Mouse (Mus musculus) lung, postnatal 0 days (tissue): ENCODE data around the gene Rab8a. TPM values are rescaled to one million over a fixed set of nuclear protein-coding genes. Genes with fewer than 3 reads are reported as not detected.

Source experiments
- ATAC-seq: fragments of 200-750 bp; cut with Nextera tagmentation; 2 replicates; pipeline ENCODE4 v1.8.0; 2017; ENCODE audit warnings: moderate library complexity
- DNase-seq: peaks from one replicate; pipeline ENCODE4 v3.0.0-alpha.2; 2016; ENCODE audit warnings: low spot score
- H3K27ac ChIP-seq: fragments of 300-500 bp; sonication (generic); 2 replicates; pipeline ENCODE4 v1.5.1; 2014; ENCODE audit warnings: antibody characterized with exemption, mild to moderate bottlenecking, low read length, mixed read lengths
- H3K27me3 ChIP-seq: fragments of 300-500 bp; sonication (generic); replicated peaks from 2 replicates; pipeline ENCODE4 v1.6.1; 2014; ENCODE audit warnings: low read length, mixed read lengths; ENCODE audit not compliant: insufficient read depth
- H3K36me3 ChIP-seq: fragments of 300-500 bp; sonication (generic); 2 replicates; pipeline ENCODE4 v1.6.1; 2014; ENCODE audit warnings: low read length, mixed read lengths; ENCODE audit not compliant: insufficient read depth
- H3K4me1 ChIP-seq: fragments of 300-500 bp; sonication (generic); 2 replicates; pipeline ENCODE4 v1.6.1; 2014; ENCODE audit warnings: antibody characterized with exemption, low read depth, low read length, mixed read lengths; ENCODE audit not compliant: insufficient read depth
- H3K4me2 ChIP-seq: fragments of 300-500 bp; sonication (generic); replicated peaks from 2 replicates; pipeline ENCODE4 v1.6.1; 2014; ENCODE audit warnings: low read depth, mild to moderate bottlenecking, low read length, moderate library complexity, mixed read lengths
- H3K4me3 ChIP-seq: fragments of 300-500 bp; sonication (generic); 2 replicates; pipeline ENCODE4 v1.5.1; 2014; ENCODE audit warnings: low read depth, low read length
- H3K9ac ChIP-seq: fragments of 300-500 bp; sonication (generic); replicated peaks from 2 replicates; pipeline ENCODE4 v1.6.1; 2014; ENCODE audit warnings: low read depth, mild to moderate bottlenecking
- H3K9me3 ChIP-seq: fragments of 300-500 bp; sonication (generic); 2 replicates; pipeline ENCODE4 v1.6.1; 2016; ENCODE audit warnings: low read length, mixed read lengths
- CTCF ChIP-seq: IDR thresholded peaks from 2 replicates; pipeline ENCODE4 v1.5.1; 2016; ENCODE audit warnings: antibody characterized with exemption, mild to moderate bottlenecking
- EP300 ChIP-seq: IDR thresholded peaks from 2 replicates; pipeline ENCODE4 v1.6.1; 2016; ENCODE audit warnings: antibody characterized with exemption, mild to moderate bottlenecking, control low read depth
- WGBS: fragments of 180-500 bp; shearing (Covaris S2); extraction: QIAGEN DNeasy Blood & Tissue Kit; methylation state at CpG from one replicate; pipeline ENCODE4 v1.1.7; 2014; 5-methylcytosine and 5-hydroxymethylcytosine counted together
- polyA plus RNA-seq: library from polyadenylated mRNA; unstranded; fragments of >200 nt; fragmentation: Nextera tagmentation; extraction: Ambion mirVana; gene quantifications from 2 replicates; pipeline ENCODE4 v1.2.1, GENCODE M21; 2015

Rab8a gene
- polyA plus RNA-seq, 1 experiment from 2014 or later: 67.3 TPM

- H3K36me3 ChIP-seq: peaks cover 6% of the 10 kb centered on the region; the same call in 1 of the 2 replicates
- H3K4me3 ChIP-seq: peak overlapping the region; percentile 75
- TF ChIP-seq CTCF (no peak), EP300 (no peak)
- ATAC-seq (0 out of 2 replicates have a peak, but pooled peaks have one; percentile 2), DNase-seq (no peak)
- H3K27ac ChIP-seq: peak overlapping the region; percentile 47; the same call in 1 of the 2 replicates
- H3K9ac ChIP-seq: no peak overlapping the region
- peaks cover 5% of the 10 kb centered on the region; the same call in 1 of the 2 replicates for H3K4me1 ChIP-seq
- no peaks in the 10 kb centered on the region for H3K27me3 ChIP-seq
- H3K4me2 ChIP-seq: no peak overlapping the region; the same call in 1 of the 2 replicates
- 71% methylated on average over 9 of the region's 10 CpGs for WGBS
- H3K9me3 ChIP-seq: no peaks in the 10 kb centered on the region
Observed at GRCm38 (mm10) chr8:72218781-72219540, 58.0 kb downstream of the Rab8a start.

- Histone ChIP-seq H3K4me3 (peak within 1 kb of the TSS; percentile 75), H3K9me3 (no peaks in the 10 kb centered on the region), H3K4me1 (peaks cover 5% of the 10 kb centered on the region; the same call in 1 of the 2 replicates), H3K36me3 (peaks cover 6% of the 10 kb centered on the region; the same call in 1 of the 2 replicates), H3K4me2 (peak within 1 kb of the TSS; percentile 75), H3K9ac (peak within 1 kb of the TSS; percentile 91), H3K27me3 (no peaks in the 10 kb centered on the region), H3K27ac (peak within 1 kb of the TSS; percentile 88)
- peak; percentile 98 for ATAC-seq
- peak; percentile 99 for DNase-seq
- TF ChIP-seq EP300 (peak; percentile 62; the same call in 1 of the 2 replicates), CTCF (no peak)
- WGBS: 15% methylated on average over 37 of the region's 39 CpGs
Observed at GRCm38 (mm10) chr8:72219541-72220363, 58.8 kb downstream of the Rab8a start, which contains the start of gene Fam32a. Gene Fam32a, plus strand, starts transcription at chr8:72219730.

- ATAC-seq (no peak), DNase-seq (no peak)
- H3K9ac ChIP-seq: no peak overlapping the region
- peak overlapping the region; percentile 75 for H3K4me2 ChIP-seq
- no peak overlapping the region for H3K27ac ChIP-seq
- H3K4me3 ChIP-seq: peak overlapping the region; percentile 75; the same call in 1 of the 2 replicates
- WGBS: 81% methylated on average over 4 of the region's 4 CpGs
- no peaks in the 10 kb centered on the region for H3K27me3 ChIP-seq
- H3K9me3 ChIP-seq: no peaks in the 10 kb centered on the region
- peaks cover 6% of the 10 kb centered on the region; the same call in 1 of the 2 replicates for H3K36me3 ChIP-seq
- peaks cover 5% of the 10 kb centered on the region; the same call in 1 of the 2 replicates for H3K4me1 ChIP-seq
- TF ChIP-seq EP300 (no peak), CTCF (peak; percentile 48)
Observed at GRCm38 (mm10) chr8:72220758-72221157, 59.8 kb downstream of the Rab8a start.

- ATAC-seq (no peak), DNase-seq (no peak)
- H3K4me1 ChIP-seq: peaks cover 5% of the 10 kb centered on the region; the same call in 1 of the 2 replicates
- TF ChIP-seq CTCF (no peak), EP300 (no peak)
- no peaks in the 10 kb centered on the region for H3K9me3 ChIP-seq
- H3K27me3 ChIP-seq: no peaks in the 10 kb centered on the region
- WGBS: 82% methylated on average over 5 of the region's 5 CpGs
- peaks cover 6% of the 10 kb centered on the region; the same call in 1 of the 2 replicates for H3K36me3 ChIP-seq
- H3K4me2 ChIP-seq: no peak overlapping the region
- no peak overlapping the region for H3K27ac ChIP-seq
- no peak overlapping the region for H3K4me3 ChIP-seq
- H3K9ac ChIP-seq: no peak overlapping the region
Observed at GRCm38 (mm10) chr8:72222656-72223055, 61.7 kb downstream of the Rab8a start.

Other genes with a start within 250 kb of the Rab8a start
- 12.3 and 12.8 TPM in 2 replicates for gene Zfp961, start 210.2 kb upstream of the Rab8a start, polyA plus RNA-seq
- 9.4 and 11.2 TPM in 2 replicates for gene Cyp4f18, start 151.6 kb upstream of the Rab8a start, polyA plus RNA-seq
- gene Olfr372, start 120.0 kb upstream of the Rab8a start, polyA plus RNA-seq: not detected in 2 replicates
- gene Olfr373, start 78.0 kb upstream of the Rab8a start, polyA plus RNA-seq: not detected in 2 replicates
- gene Olfr374, start 54.2 kb upstream of the Rab8a start, polyA plus RNA-seq: not detected in 2 replicates
- gene Tpm4, start 26.2 kb upstream of the Rab8a start, polyA plus RNA-seq: 585 and 648 TPM in 2 replicates
- gene Hsh2d, start 28.4 kb downstream of the Rab8a start, polyA plus RNA-seq: 0.46 and 0.78 TPM in 2 replicates
- gene Cib3, start 51.6 kb downstream of the Rab8a start, polyA plus RNA-seq: 0.17 and 0.25 TPM in 2 replicates
- gene Gm11034, start 52.4 kb downstream of the Rab8a start, polyA plus RNA-seq: not detected in 2 replicates
- gene Fam32a, start 58.5 kb downstream of the Rab8a start, polyA plus RNA-seq: 63.7 and 69.3 TPM in 2 replicates
- gene Ap1m1, start 78.8 kb downstream of the Rab8a start, polyA plus RNA-seq: 65.3 and 68.2 TPM in 2 replicates
- 5.7 and 6.1 TPM in 2 replicates for gene Gm10282, start 144.1 kb downstream of the Rab8a start, polyA plus RNA-seq
- gene Klf2, start 157.8 kb downstream of the Rab8a start, polyA plus RNA-seq: 65.3 and 74.1 TPM in 2 replicates